Mouse (Mus musculus) adrenal gland, postnatal 10 days (tissue): ENCODE measurements at regions not wholly inside any gene's neighbourhood (a gene's known extent, or its start where the extent isn't known, plus 50 kb on each side); places are given as distances from the start of the nearest gene placed in this dataset.
A peak's percentile ranks its signal among the peaks of the same experiment; 100 is the strongest.

Experiments used
- DNase-seq: peaks from one replicate; pipeline ENCODE4 v3.0.0; 2021; ENCODE audit warnings: mixed read lengths

GRCm38 (mm10) chr3:149274987-149275386 lies 284.6 kb upstream of the Adgrl2 start:
- DNase-seq: no peak

- DNase-seq: no peak
These were observed 283.8 kb upstream of the Adgrl2 start for GRCm38 (mm10) chr3:149273993-149274692.

GRCm38 (mm10) chr3:149270459-149270858 lies 280.1 kb upstream of the Adgrl2 start:
- DNase-seq: no peak

- DNase-seq: no peak
These were observed 272.1 kb upstream of the Adgrl2 start for GRCm38 (mm10) chr3:149262332-149262970.

GRCm38 (mm10) chr3:149261764-149262163 lies 271.4 kb upstream of the Adgrl2 start:
- DNase-seq: no peak

- no peak for DNase-seq
These were observed 268.5 kb upstream of the Adgrl2 start for GRCm38 (mm10) chr3:149258826-149259225.

GRCm38 (mm10) chr3:149256891-149257290 lies 266.5 kb upstream of the Adgrl2 start:
- DNase-seq: no peak

GRCm38 (mm10) chr3:149253080-149253479 lies 262.7 kb upstream of the Adgrl2 start:
- no peak for DNase-seq

- no peak for DNase-seq
These were observed 261.8 kb upstream of the Adgrl2 start for GRCm38 (mm10) chr3:149252144-149252543.

- no peak for DNase-seq
These were observed 257.3 kb upstream of the Adgrl2 start for GRCm38 (mm10) chr3:149247626-149247987.

GRCm38 (mm10) chr3:149246935-149247625 lies 256.7 kb upstream of the Adgrl2 start:
- no peak for DNase-seq

GRCm38 (mm10) chr3:149239664-149240063 lies 249.3 kb upstream of the Adgrl2 start:
- DNase-seq: peak; percentile 25

- DNase-seq: no peak
These were observed 247.7 kb upstream of the Adgrl2 start for GRCm38 (mm10) chr3:149238076-149238475.

- no peak for DNase-seq
These were observed 244.8 kb upstream of the Adgrl2 start for GRCm38 (mm10) chr3:149235183-149235582.

GRCm38 (mm10) chr3:149233691-149234131 lies 243.4 kb upstream of the Adgrl2 start:
- peak; percentile 48 for DNase-seq

- DNase-seq: no peak
These were observed 242.9 kb upstream of the Adgrl2 start for GRCm38 (mm10) chr3:149233191-149233641.

GRCm38 (mm10) chr3:149231346-149231745 lies 241.0 kb upstream of the Adgrl2 start:
- no peak for DNase-seq

- DNase-seq: no peak
These were observed 237.2 kb upstream of the Adgrl2 start for GRCm38 (mm10) chr3:149227556-149227955.

GRCm38 (mm10) chr3:149226723-149227122 lies 236.4 kb upstream of the Adgrl2 start:
- no peak for DNase-seq

GRCm38 (mm10) chr3:149225684-149226083 lies 235.3 kb upstream of the Adgrl2 start:
- DNase-seq: no peak

GRCm38 (mm10) chr3:149224271-149224670 lies 233.9 kb upstream of the Adgrl2 start:
- DNase-seq: peak; percentile 38

- no peak for DNase-seq
These were observed 233.4 kb upstream of the Adgrl2 start for GRCm38 (mm10) chr3:149223776-149224175.

GRCm38 (mm10) chr3:149220958-149221357 lies 230.6 kb upstream of the Adgrl2 start:
- DNase-seq: no peak
